ENCODE assay signal across 21 mouse cellular contexts in genomic region chr6:124301447-124302192, GRCm38 (mm10). TPM values are rescaled to one million over a fixed set of nuclear protein-coding genes. Genes with fewer than 3 reads are reported as not detected.
DNase-seq lines count a peak whose midpoint lies in the region; ATAC-seq lines count a peak whose summit lies in the region.
"Had no signal": no experiment of that assay in that cellular context is flagged by ENCODE, and none has a peak within 500 bp of the region (broad histone marks: within the 10 kb centered on the region; RNA-seq: fewer than 3 reads in every experiment).

No protein-coding gene starts in this region.

- WGBS in embryonic facial prominence, embryonic 13.5 days = 80% methylated on average over 3 of the region's 3 CpGs
- 84% methylated on average over 3 of the region's 3 CpGs for WGBS in embryonic facial prominence, embryonic 10.5 days
- WGBS in heart, embryonic 10.5 days = 79% methylated on average over 3 of the region's 3 CpGs

- no peaks in the 10 kb centered on the region for H3K4me1 ChIP-seq in embryonic facial prominence, embryonic 13.5 days
- H3K4me1 ChIP-seq in embryonic facial prominence, embryonic 10.5 days = no peaks in the 10 kb centered on the region
- H3K4me1 ChIP-seq in heart, embryonic 10.5 days = no peaks in the 10 kb centered on the region

- H3K27me3 ChIP-seq in embryonic facial prominence, embryonic 13.5 days = no peaks in the 10 kb centered on the region
- no peaks in the 10 kb centered on the region for H3K27me3 ChIP-seq in embryonic facial prominence, embryonic 10.5 days (replicated peaks; ENCODE audit: low read depth, poor library complexity, severe bottlenecking)
- no peaks in the 10 kb centered on the region for H3K27me3 ChIP-seq in heart, embryonic 10.5 days (ENCODE audit: insufficient read depth, poor library complexity, severe bottlenecking)

- ATAC-seq in embryonic facial prominence, embryonic 13.5 days (ENCODE audit: insufficient number of reproducible peaks, insufficient read depth, low FRiP score, low TSS enrichment, low read depth) = 0 out of 2 replicates have a peak, but pooled peaks have one; percentile 62
- ATAC-seq: activated CD4-positive, CD25-positive, alpha-beta regulatory T cell, adult 4 months; CD4-positive, CD25-positive, alpha-beta regulatory T cell, adult 4 months; Patski had no signal

- H3K27ac ChIP-seq in embryonic facial prominence, embryonic 13.5 days = no peak overlapping the region
- H3K27ac ChIP-seq in embryonic facial prominence, embryonic 10.5 days (replicated peaks) = no peak overlapping the region
- H3K27ac ChIP-seq in heart, embryonic 10.5 days = no peak overlapping the region

- no peaks in the 10 kb centered on the region for H3K9me3 ChIP-seq in embryonic facial prominence, embryonic 13.5 days
- no peaks in the 10 kb centered on the region for H3K9me3 ChIP-seq in embryonic facial prominence, embryonic 10.5 days
- H3K9me3 ChIP-seq in heart, embryonic 10.5 days = no peaks in the 10 kb centered on the region
- H3K9me3 ChIP-seq: G1E had no signal

- H3K9ac ChIP-seq in embryonic facial prominence, embryonic 13.5 days = no peak overlapping the region

- H3K4me2 ChIP-seq in embryonic facial prominence, embryonic 13.5 days = no peak overlapping the region

- H3K4me3 ChIP-seq in embryonic facial prominence, embryonic 13.5 days = no peak overlapping the region
- H3K4me3 ChIP-seq in embryonic facial prominence, embryonic 10.5 days = no peak overlapping the region
- H3K4me3 ChIP-seq in heart, embryonic 10.5 days = no peak overlapping the region

- intact Hi-C loops in heart, postnatal 10 days (cut with DNase I) = no loop called here

- no peaks in the 10 kb centered on the region for H3K36me3 ChIP-seq in embryonic facial prominence, embryonic 13.5 days
- no peaks in the 10 kb centered on the region for H3K36me3 ChIP-seq in embryonic facial prominence, embryonic 10.5 days (replicated peaks)
- no peaks in the 10 kb centered on the region for H3K36me3 ChIP-seq in heart, embryonic 10.5 days
- H3K36me3 ChIP-seq: G1E had no signal

- DNase-seq in embryonic facial prominence, embryonic 10.5 days (ENCODE audit: low spot score) = no peak
- peak; percentile 68 for DNase-seq in heart, adult 11 months
- no peak for DNase-seq in heart, postnatal 10 days
- peak; percentile 64 for DNase-seq in heart, embryonic 10.5 days (ENCODE audit: low spot score)
- DNase-seq in heart, adult 8-10 months (ENCODE audit: low spot score) = no peak
- DNase-seq: adrenal gland, adult 2 months; adrenal gland, adult 8-10 months; adrenal gland, postnatal 10 days; adrenal gland, postnatal 14 days; adrenal gland, postnatal 25 days; adrenal gland, postnatal 36 days; B cell, adult 2 months; cerebellum, adult 11 months; cerebellum, adult 11-12 months; cerebellum, adult 18-20 months had no signal

RNA-seq across cellular contexts. Expression of gene Cd163, which starts 2.8 kb away (rescaled TPM):
- polyA plus RNA-seq in embryonic facial prominence, embryonic 13.5 days (2015; fragmentation: Nextera tagmentation; extraction: Ambion mirVana) = 0.07 and 0.15 TPM in 2 replicates
- not detected in 2 replicates for polyA plus RNA-seq in embryonic facial prominence, embryonic 10.5 days (2016; fragmentation: Nextera tagmentation; extraction: Ambion mirVana)
- total RNA-seq in heart, postnatal 10 days (2021) = 1 to 10 TPM; 4.7 to 9.7 TPM
- polyA plus RNA-seq in heart, embryonic 10.5 days (2016; fragmentation: Nextera tagmentation; extraction: Ambion mirVana) = not detected in 2 replicates
- 10 to 100 TPM in 3 of 4 experiments, 1 to 10 TPM in 1; 8.5 to 14.7 (median 11.9) TPM for total RNA-seq in heart, adult 8-10 months (2022)
- total RNA-seq: CH12.LX had no signal
- polyA plus RNA-seq: activated CD4-positive, CD25-positive, alpha-beta regulatory T cell, adult 4 months; G1E; Patski had no signal

Comparison
In these comparisons a context has a peak if more than half of its experiments do, and no peak if none do; other contexts are left out.
1. DNase-seq: peak in heart, adult 11 months (single experiment) and heart, embryonic 10.5 days (single experiment); none in embryonic facial prominence, embryonic 10.5 days (single experiment), heart, postnatal 10 days (0 of 2) and heart, adult 8-10 months (single experiment).